Mouse (Mus musculus): ENCODE data around the gene Atp5d.
"Not testable (repeated sequence)": the region's sequence is repeated elsewhere in the genome, so short reads cannot be mapped to it uniquely, and the experiment has no call there.

Gene Atp5d

DNA sequence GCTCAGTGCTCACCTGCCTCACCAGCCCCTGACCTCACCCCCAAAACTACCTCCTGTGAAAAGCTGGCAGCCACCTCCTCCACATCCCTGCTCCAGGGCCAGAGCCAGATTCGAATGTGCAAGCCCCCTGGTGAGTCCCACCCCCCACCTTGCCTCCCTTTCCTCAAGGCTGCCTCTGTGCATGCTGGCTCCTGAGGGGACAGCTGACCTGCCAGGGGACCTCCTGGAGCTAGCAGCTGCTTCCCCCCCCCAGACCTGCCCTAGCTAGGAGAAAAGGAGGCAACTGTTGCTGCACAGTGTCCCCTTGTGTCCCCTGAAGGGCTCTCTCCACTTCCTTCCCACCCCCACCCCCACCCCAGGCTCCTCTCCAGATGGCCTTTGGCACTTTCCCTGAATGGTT lies 16.8 kb downstream of the Atp5d start:
- no peak for DNase-seq

DNA sequence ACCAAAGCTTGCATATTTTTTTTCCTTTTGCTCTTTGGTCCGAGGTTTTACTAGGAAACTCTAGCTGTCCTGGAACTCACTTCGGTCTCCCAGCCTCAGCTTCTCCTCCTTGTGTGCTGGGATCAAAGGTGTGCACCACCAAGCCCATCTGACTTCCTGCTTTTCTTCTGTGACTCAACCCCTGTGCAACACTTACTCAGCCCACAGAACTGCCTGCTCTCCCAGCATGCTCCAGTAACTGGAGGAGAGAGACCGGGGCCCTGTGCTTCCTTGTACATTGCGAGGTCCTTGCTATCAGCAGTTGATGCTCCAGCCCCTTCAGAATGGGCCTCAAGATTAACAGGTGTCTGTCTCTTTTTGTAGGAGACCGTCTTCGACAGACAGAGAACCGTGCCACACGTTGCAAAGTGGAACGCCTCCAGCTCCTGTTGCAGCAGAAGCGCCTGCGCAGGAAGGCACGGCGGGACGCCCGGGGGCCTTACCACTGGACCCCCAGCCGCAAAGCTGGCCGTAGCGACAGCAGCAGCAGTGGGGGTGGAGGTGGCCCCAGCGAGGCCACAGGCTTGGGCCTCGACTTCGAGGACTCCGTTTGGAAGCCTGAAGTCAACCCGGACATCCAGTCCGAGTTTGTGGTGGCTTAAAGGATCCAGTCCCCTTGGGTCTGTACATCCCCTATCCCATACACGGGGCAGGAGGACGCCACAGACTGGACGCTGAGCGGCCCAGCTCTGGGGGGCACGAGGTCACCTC lies 17.7 kb downstream of the Atp5d start:
- no peak for DNase-seq

GRCm38 (mm10) chr10:80156752-80157053 lies 18.3 kb downstream of the Atp5d start:
- DNase-seq: peak; percentile 70 to 72

- DNase-seq: no peak
These were observed 18.9 kb downstream of the Atp5d start for GRCm38 (mm10) chr10:80157141-80157929.

DNA sequence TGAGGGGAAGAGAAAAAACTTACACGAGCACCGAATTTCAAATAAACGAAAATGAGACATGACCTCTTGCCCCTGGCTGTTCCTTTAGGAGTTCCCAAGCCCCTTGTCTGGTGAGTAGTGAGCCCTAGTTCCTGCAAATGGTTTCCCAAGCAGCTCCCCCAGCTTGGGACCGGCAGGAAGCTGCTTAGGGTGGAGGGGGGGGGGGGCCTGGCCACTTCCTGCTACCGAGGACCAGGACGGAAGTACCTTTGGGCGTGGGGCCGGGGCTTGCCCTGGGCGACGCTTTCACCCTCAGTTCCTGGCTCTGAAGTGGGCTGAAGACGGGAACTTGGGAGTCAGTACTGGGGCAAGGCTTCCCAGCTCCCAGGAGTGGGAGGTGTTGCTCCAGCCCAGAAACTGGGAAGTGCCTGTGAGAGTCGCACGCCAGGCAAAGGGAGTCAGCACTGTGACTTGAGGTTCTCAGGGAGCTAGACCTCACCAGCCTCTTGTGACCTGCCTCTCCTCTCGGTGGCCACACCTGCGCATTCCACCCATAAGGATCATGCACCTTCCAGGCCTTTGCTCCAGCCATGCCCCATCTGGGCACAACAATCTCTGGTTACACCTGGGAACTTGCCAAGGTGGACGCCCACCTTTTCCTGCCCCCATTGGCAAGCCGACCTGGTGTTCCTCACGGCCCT lies 20.0 kb downstream of the Atp5d start:
- peak; percentile 89 to 92 for DNase-seq

- DNase-seq: peak; percentile 73 to 81
These were observed 20.7 kb downstream of the Atp5d start for GRCm38 (mm10) chr10:80159021-80159560.

GRCm38 (mm10) chr10:80159561-80160454 lies 21.4 kb downstream of the Atp5d start:
- DNase-seq: peak; percentile 99 to 100

- DNase-seq: peak; percentile 92 to 95
These were observed 22.3 kb downstream of the Atp5d start for GRCm38 (mm10) chr10:80160455-80161371.

- DNase-seq: peak; percentile 51 to 62
These were observed 23.2 kb downstream of the Atp5d start for GRCm38 (mm10) chr10:80161522-80162242.

- DNase-seq: no peak
These were observed 23.8 kb downstream of the Atp5d start for GRCm38 (mm10) chr10:80162243-80162608.

- no peak for DNase-seq
These were observed 24.4 kb downstream of the Atp5d start for GRCm38 (mm10) chr10:80162716-80163299.

- peak in 1 of 2 experiments; percentile 50 for DNase-seq
These were observed 25.3 kb downstream of the Atp5d start for GRCm38 (mm10) chr10:80163721-80164120.

DNA sequence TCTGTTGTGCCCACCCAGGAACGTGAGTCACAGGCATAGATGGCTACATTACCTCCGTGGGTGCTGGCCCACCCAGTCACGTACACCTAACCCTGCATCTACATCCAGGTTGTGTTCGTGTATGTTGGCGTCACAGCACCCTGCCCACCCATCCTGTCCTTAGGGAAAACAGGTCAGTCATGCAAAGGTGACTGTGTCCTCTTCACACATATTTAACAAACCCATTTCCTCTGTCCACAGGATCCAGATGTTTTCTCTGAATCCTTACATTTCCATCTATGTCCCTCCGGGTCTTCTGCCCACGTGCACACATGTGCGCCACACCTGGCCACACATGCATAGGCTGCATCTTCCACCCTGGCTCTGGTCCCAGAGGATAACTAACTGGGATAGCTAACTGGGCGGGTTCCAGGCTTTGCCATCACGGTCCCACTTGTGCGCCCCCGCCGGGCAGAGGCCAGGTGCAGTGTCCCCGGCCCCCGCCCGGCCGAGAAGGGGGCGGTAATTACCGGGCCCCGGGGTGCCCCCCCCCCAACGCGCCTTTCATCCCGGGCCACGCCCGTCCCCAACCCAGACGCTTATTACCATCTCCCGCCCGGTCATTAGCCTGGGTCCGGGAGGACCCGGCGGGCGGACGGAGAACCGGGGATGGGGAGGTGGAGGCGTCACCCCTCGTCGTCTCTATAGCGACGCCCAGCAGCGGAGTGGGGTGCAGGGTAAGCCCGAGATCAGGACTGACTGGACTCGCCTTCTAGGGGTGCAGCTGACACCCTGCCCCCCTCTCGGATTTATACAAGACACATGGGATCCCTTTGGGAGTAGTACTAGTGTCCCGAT lies 25.9 kb downstream of the Atp5d start:
- DNase-seq: peak in 1 of 2 experiments; percentile 33

- DNase-seq: peak; percentile 98
These were observed 26.5 kb downstream of the Atp5d start for GRCm38 (mm10) chr10:80164998-80165344.

DNA sequence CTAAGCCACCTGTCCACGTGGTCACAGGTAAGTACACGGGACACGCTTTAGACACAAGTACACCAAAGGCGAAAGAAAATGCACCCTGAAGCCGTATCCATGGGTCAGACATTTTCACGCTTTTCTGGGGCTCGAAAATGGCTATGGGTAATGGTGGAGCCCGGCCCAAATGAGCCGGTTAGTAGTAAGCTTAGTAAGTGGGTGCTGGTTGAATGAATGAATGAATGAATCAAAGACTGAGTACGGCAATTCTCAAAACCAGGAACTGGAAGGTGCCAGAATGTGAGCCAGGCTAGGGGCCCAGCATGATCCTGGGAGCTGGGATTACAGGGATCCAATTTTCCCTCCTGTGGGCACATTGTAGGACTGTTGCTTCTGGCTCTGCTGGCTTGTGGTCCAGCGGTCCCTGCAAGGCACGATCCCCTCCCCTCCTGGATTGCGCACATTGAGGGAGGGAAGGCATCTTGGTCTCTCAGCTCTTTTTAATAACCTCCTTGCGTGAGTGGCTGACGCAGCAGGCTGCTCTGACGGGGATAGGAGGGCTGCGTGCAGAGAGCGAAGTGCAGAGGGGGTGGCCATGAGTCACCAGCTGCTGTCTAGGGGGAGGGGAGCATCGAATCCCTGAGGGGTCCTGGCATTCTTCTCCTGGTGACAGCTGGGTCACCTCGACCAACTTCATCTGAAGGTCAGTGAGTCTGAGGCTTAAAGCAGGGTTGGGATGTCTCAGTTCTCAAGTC lies 27.1 kb downstream of the Atp5d start, which contains the start of gene Cirbp:
Gene Cirbp, plus strand, starts transcription at position 594 of the 737 bp plus-strand sequence.
- peak in 1 of 2 experiments; percentile 31 for DNase-seq

DNA sequence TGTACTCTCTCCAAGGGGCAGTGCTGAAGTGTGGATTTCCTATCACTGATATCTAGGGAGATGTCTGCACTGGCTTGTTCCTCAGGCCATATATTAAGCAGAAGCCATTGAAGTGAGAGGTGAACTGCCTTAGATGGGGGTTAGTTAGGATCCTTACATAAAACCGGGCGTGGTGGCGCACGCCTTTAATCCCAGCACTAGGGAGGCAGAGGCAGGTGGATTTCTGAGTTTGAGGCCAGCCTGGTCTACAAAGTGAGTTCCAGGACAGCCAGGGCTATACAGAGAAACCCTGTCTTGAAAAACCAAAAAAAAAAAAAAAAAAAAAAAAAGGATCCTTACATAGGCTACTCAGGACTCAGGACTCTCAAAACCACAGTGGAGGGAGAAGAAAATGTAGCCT lies 27.7 kb downstream of the Atp5d start:
- DNase-seq: not testable (repeated sequence)

GRCm38 (mm10) chr10:80167460-80168037 lies 29.1 kb downstream of the Atp5d start:
- DNase-seq: peak; percentile 98
